Mouse (Mus musculus) C2C12 (cell line): ENCODE measurements around the gene Lgals9. TPM values are rescaled to one million over a fixed set of nuclear protein-coding genes. Genes with fewer than 3 reads are reported as not detected.

Source experiments
- H3K27me3 ChIP-seq: one replicate; pipeline ENCODE4 v1.6.1; 2011; ENCODE audit not compliant: control insufficient read depth, insufficient read depth, insufficient read length
- H3K36me3 ChIP-seq: one replicate; pipeline ENCODE4 v1.6.1; 2011; ENCODE audit not compliant: control insufficient read depth, insufficient read depth
- H3K4me3 ChIP-seq: one replicate; pipeline ENCODE4 v1.5.1; 2011; ENCODE audit warnings: mild to moderate bottlenecking, control low read depth; ENCODE audit not compliant: poor library complexity, insufficient read depth, severe bottlenecking
- H3K79me2 ChIP-seq: one replicate; pipeline ENCODE4 v1.6.1; 2011; ENCODE audit not compliant: control insufficient read depth, insufficient read depth
- H3K79me3 ChIP-seq: one replicate; pipeline ENCODE4 v1.6.1; 2011; ENCODE audit warnings: low read depth, control low read depth
- H3ac ChIP-seq: one replicate; pipeline ENCODE3; 2011; ENCODE audit warnings: low read depth; ENCODE audit not compliant: control insufficient read depth, insufficient read length
- CEBPB ChIP-seq: IDR thresholded peaks from one replicate; pipeline ENCODE4 v1.6.1; 2011; ENCODE audit warnings: low read depth, mild to moderate bottlenecking, control low read depth, moderate library complexity
- CTCF ChIP-seq: IDR thresholded peaks from one replicate; pipeline ENCODE4 v1.5.1; 2011; ENCODE audit not compliant: control insufficient read depth, insufficient read depth, insufficient read length
- FOSL1 ChIP-seq: IDR thresholded peaks from one replicate; pipeline ENCODE4 v1.8.0; 2011; ENCODE audit warnings: mild to moderate bottlenecking, low read length; ENCODE audit not compliant: poor library complexity, insufficient read depth, severe bottlenecking
- MAX ChIP-seq: IDR thresholded peaks from one replicate; pipeline ENCODE4 v1.6.1; 2011; ENCODE audit warnings: mild to moderate bottlenecking, control low read depth
- MYOD1 ChIP-seq: IDR thresholded peaks from one replicate; pipeline ENCODE4 v1.6.1; 2011; ENCODE audit warnings: low read depth; ENCODE audit not compliant: control insufficient read depth, insufficient read length
- MYOG ChIP-seq: IDR thresholded peaks from one replicate; pipeline ENCODE4 v1.6.1; 2011; ENCODE audit not compliant: control insufficient read depth, insufficient read length; ENCODE audit errors: extremely low read depth
- USF1 ChIP-seq: IDR thresholded peaks from one replicate; pipeline ENCODE4 v1.6.1; 2011; ENCODE audit warnings: low read depth, mild to moderate bottlenecking, control low read depth, moderate library complexity
- polyA plus RNA-seq: library from polyadenylated mRNA; unstranded; fragments of >200 nt; fragmentation: generic; extraction: Trizol; gene quantifications from one replicate; pipeline ENCODE4 v1.2.1, GENCODE M21; 2012; ENCODE audit warnings: missing spikeins

The Lgals9 gene
- polyA plus RNA-seq, 1 experiment = 22.7 TPM

GRCm38 (mm10) chr11:78980083-78980634 lies 4.6 kb downstream of the Lgals9 start:
- TF ChIP-seq FOSL1 = no peak
- no peak for TF ChIP-seq CEBPB
- no peak for TF ChIP-seq MYOG
- H3ac ChIP-seq = no peak overlapping the region
- H3K79me2 ChIP-seq = no peaks in the 10 kb centered on the region
- no peaks in the 10 kb centered on the region for H3K27me3 ChIP-seq
- H3K4me3 ChIP-seq = no peak overlapping the region
- H3K79me3 ChIP-seq = no peaks in the 10 kb centered on the region
- H3K36me3 ChIP-seq = peaks cover 13% of the 10 kb centered on the region

- Histone ChIP-seq H3ac (no peak overlapping the region), H3K79me3 (no peaks in the 10 kb centered on the region), H3K36me3 (peaks cover 16% of the 10 kb centered on the region), H3K79me2 (no peaks in the 10 kb centered on the region), H3K4me3 (no peak overlapping the region), H3K27me3 (no peaks in the 10 kb centered on the region)
- TF ChIP-seq CEBPB = no peak
- no peak for TF ChIP-seq MYOD1
- TF ChIP-seq USF1 = no peak
- TF ChIP-seq MAX = no peak
- no peak for TF ChIP-seq FOSL1
- no peak for TF ChIP-seq MYOG
- TF ChIP-seq CTCF = no peak
These were observed 6.3 kb downstream of the Lgals9 start for GRCm38 (mm10) chr11:78978176-78979019.

- Histone ChIP-seq H3K4me3 (no peak overlapping the region), H3K27me3 (no peaks in the 10 kb centered on the region), H3K36me3 (peaks cover 16% of the 10 kb centered on the region), H3ac (no peak overlapping the region), H3K79me3 (no peaks in the 10 kb centered on the region), H3K79me2 (no peaks in the 10 kb centered on the region)
- no peak for TF ChIP-seq USF1
- TF ChIP-seq CEBPB = no peak
- TF ChIP-seq CTCF = no peak
- TF ChIP-seq MYOG = no peak
- TF ChIP-seq MYOD1 = no peak
- no peak for TF ChIP-seq MAX
- no peak for TF ChIP-seq FOSL1
These were observed 7.8 kb downstream of the Lgals9 start for GRCm38 (mm10) chr11:78976731-78977510.

- Histone ChIP-seq H3K4me3 (no peak overlapping the region), H3K36me3 (peaks cover 18% of the 10 kb centered on the region), H3K79me2 (no peaks in the 10 kb centered on the region), H3ac (no peak overlapping the region), H3K79me3 (no peaks in the 10 kb centered on the region), H3K27me3 (no peaks in the 10 kb centered on the region)
- TF ChIP-seq MAX = no peak
- peak; percentile 85 for TF ChIP-seq CEBPB
- no peak for TF ChIP-seq MYOG
- no peak for TF ChIP-seq CTCF
These were observed 11.2 kb downstream of the Lgals9 start for GRCm38 (mm10) chr11:78973381-78974150.

- Histone ChIP-seq H3K4me3 (no peak overlapping the region), H3K27me3 (no peaks in the 10 kb centered on the region), H3ac (no peak overlapping the region), H3K79me2 (no peaks in the 10 kb centered on the region), H3K79me3 (no peaks in the 10 kb centered on the region), H3K36me3 (peaks cover 19% of the 10 kb centered on the region)
- TF ChIP-seq FOSL1 (no peak), MYOG (no peak), CEBPB (no peak), MYOD1 (no peak), CTCF (no peak), MAX (no peak), USF1 (no peak)
These were observed 11.9 kb downstream of the Lgals9 start for GRCm38 (mm10) chr11:78972811-78973351.
